Mouse (Mus musculus) midbrain, embryonic 11.5 days (tissue): ENCODE data around the gene Angptl8. TPM values are rescaled to one million over a fixed set of nuclear protein-coding genes. Genes with fewer than 3 reads are reported as not detected.

Experiments
- ATAC-seq: fragments of 200-750 bp; cut with Nextera tagmentation; 2 replicates; pipeline ENCODE4 v1.8.0; 2017; ENCODE audit warnings: moderate TSS enrichment, moderate library complexity; ENCODE audit not compliant: low FRiP score
- DNase-seq: peaks from one replicate; pipeline ENCODE4 v3.0.0; 2015; ENCODE audit warnings: low spot score; ENCODE audit errors: missing footprints
- H3K27ac ChIP-seq: fragments of 300-500 bp; sonication (generic); 2 replicates; pipeline ENCODE4 v1.5.1; 2014; ENCODE audit warnings: low read depth, low read length
- H3K27me3 ChIP-seq: fragments of 300-500 bp; sonication (generic); 2 replicates; pipeline ENCODE4 v1.6.1; 2014; ENCODE audit warnings: mild to moderate bottlenecking, low read length, moderate library complexity, mixed read lengths; ENCODE audit not compliant: control insufficient read depth, insufficient read depth
- H3K36me3 ChIP-seq: fragments of 300-500 bp; sonication (generic); 2 replicates; pipeline ENCODE4 v1.6.1; 2014; ENCODE audit warnings: mild to moderate bottlenecking, low read length, moderate library complexity, mixed read lengths; ENCODE audit not compliant: control insufficient read depth, insufficient read depth
- H3K4me1 ChIP-seq: fragments of 300-500 bp; sonication (generic); 2 replicates; pipeline ENCODE4 v1.6.1; 2014; ENCODE audit warnings: low read length; ENCODE audit not compliant: control insufficient read depth, insufficient read depth
- H3K4me2 ChIP-seq: fragments of 300-500 bp; sonication (generic); 2 replicates; pipeline ENCODE4 v1.6.1; 2014; ENCODE audit warnings: mild to moderate bottlenecking, moderate library complexity
- H3K4me3 ChIP-seq: fragments of 300-500 bp; sonication (generic); 2 replicates; pipeline ENCODE4 v1.5.1; 2014; ENCODE audit warnings: low read depth, low read length
- H3K9ac ChIP-seq: fragments of 300-500 bp; sonication (generic); 2 replicates; pipeline ENCODE4 v1.6.1; 2014; ENCODE audit warnings: low read length
- H3K9me3 ChIP-seq: fragments of 300-500 bp; sonication (generic); 2 replicates; pipeline ENCODE4 v1.6.1; 2016; ENCODE audit warnings: low read length; ENCODE audit not compliant: control insufficient read depth
- whole genome bisulfite sequencing: fragments of 180-500 bp; shearing (Covaris S2); extraction: QIAGEN DNeasy Blood & Tissue Kit; methylation state at CpG from one replicate; pipeline ENCODE4 v1.1.7; 2014; 5-methylcytosine and 5-hydroxymethylcytosine counted together
- polyA plus RNA-seq: library from polyadenylated mRNA; unstranded; fragments of >200 nt; fragmentation: Nextera tagmentation; extraction: Ambion mirVana; gene quantifications from 2 replicates; pipeline ENCODE4 v1.2.1, GENCODE M21; 2014

Angptl8 gene
- polyA plus RNA-seq, 1 experiment from 2014 or later = 0.22 TPM

- no peak for ATAC-seq
Measured at GRCm38 (mm10) chr9:21849691-21850677, 14.7 kb downstream of the Angptl8 start.

DNA sequence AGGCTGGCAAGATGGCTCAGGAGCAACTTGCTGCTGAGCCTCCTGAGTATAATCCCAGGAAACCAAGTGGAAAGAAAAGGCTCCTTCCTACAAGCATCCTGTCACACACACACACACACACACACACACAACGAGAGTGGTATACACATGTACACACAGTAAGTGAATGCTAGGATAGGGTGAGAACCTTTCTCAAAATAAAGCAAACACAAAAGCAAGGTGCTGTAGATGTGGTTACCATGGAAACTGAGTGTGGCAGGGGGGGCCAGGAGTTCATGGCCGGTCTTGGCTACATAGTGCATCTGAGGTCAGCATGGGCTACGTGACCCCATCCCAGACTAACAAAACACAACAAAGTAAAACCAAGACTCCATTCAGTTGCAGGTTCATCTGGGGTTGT, 15.8 kb downstream of the Angptl8 start:
- no peak overlapping the region for H3K9ac ChIP-seq
- ATAC-seq = no peak
- no peak for DNase-seq
- H3K36me3 ChIP-seq = no peaks in the 10 kb centered on the region
- no peak overlapping the region for H3K27ac ChIP-seq
- H3K4me2 ChIP-seq = no peak overlapping the region
- H3K27me3 ChIP-seq = peaks cover 2% of the 10 kb centered on the region; the same call in 1 of the 2 replicates
- 76% methylated on average over 3 of the region's 3 CpGs for WGBS
- no peak overlapping the region for H3K4me3 ChIP-seq
- H3K4me1 ChIP-seq = peaks cover 7% of the 10 kb centered on the region
- no peaks in the 10 kb centered on the region for H3K9me3 ChIP-seq

More at GRCm38 (mm10) chr9:21849691-21850677, 14.7 kb downstream of the Angptl8 start:
- Histone ChIP-seq H3K9ac (no peak overlapping the region), H3K4me2 (no peak overlapping the region), H3K9me3 (no peaks in the 10 kb centered on the region), H3K4me3 (no peak overlapping the region), H3K27me3 (peaks cover 2% of the 10 kb centered on the region; the same call in 1 of the 2 replicates), H3K27ac (no peak overlapping the region), H3K36me3 (no peaks in the 10 kb centered on the region), H3K4me1 (peaks cover 7% of the 10 kb centered on the region)
- DNase-seq = no peak
- 82% methylated on average over 7 of the region's 7 CpGs for WGBS

DNA sequence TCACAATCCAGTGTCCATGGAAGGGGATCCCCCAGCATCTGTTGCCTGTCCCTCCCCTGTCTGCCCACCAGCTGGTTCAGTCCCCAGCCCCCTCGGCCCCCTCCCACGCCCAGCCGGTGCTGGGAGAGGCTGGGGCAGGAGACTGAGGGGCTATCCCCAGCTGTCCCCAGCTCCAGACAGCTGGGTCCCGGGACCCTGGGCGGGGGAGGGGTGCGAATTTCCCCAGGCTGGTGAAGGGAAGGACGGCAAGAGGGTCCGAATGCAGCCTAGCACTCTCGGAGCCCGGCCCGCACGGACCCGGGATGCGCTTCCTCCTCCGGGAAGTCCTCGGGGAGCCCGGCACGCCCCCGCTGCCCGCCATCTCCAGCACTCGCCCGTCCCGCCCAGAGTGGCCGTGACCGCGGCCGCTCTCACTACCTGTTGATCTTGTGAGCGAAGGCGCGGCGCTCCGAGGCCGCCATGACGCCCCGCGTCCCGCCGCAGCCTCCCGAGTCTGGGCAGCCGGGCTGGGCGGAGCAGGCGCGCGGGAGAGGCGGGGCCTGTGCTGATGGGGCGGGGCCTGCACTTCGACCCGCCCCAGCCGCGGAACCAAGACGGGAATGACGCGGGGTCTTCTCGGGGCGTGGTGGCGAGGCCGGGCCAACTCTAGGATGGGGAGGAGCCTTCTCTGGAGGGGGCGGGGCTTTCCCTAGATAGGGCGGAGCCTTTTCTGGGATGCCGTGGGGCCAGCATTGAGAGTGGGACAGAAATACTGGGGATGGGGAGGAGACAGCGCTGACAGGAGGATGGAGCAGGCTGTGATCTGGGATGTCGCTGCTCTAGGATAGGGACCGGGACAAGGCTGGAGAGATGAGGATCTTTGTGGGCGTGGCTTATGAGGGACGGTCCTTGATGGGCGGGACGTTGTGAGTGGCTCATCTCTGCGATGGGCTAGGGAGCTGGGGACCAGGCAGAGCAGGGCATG, 17.1 kb downstream of the Angptl8 start, which contains the start of gene Dock6:
Gene Dock6, minus strand, starts transcription at position 508 of the 964 bp plus-strand sequence.
- H3K36me3 ChIP-seq = no peaks in the 10 kb centered on the region
- no peaks in the 10 kb centered on the region for H3K9me3 ChIP-seq
- under 1% methylated on average over 68 of the region's 68 CpGs for WGBS
- peak; percentile 92 for ATAC-seq
- peak within 1 kb of the TSS; percentile 77 for H3K9ac ChIP-seq
- peaks cover 7% of the 10 kb centered on the region for H3K4me1 ChIP-seq
- H3K4me2 ChIP-seq = peak within 1 kb of the TSS; percentile 73
- peak within 1 kb of the TSS; percentile 65 for H3K4me3 ChIP-seq
- H3K27me3 ChIP-seq = peaks cover 2% of the 10 kb centered on the region; the same call in 1 of the 2 replicates
- peak within 1 kb of the TSS; percentile 30; the same call in 1 of the 2 replicates for H3K27ac ChIP-seq
- peak; percentile 99 for DNase-seq

GRCm38 (mm10) chr9:21853961-21854360, 18.7 kb downstream of the Angptl8 start:
- no peaks in the 10 kb centered on the region for H3K9me3 ChIP-seq
- H3K27me3 ChIP-seq = no peaks in the 10 kb centered on the region
- no peak overlapping the region for H3K9ac ChIP-seq
- no peak for ATAC-seq
- no peak overlapping the region for H3K4me3 ChIP-seq
- 85% methylated on average over 5 of the region's 5 CpGs for WGBS
- no peak overlapping the region for H3K4me2 ChIP-seq
- no peak overlapping the region for H3K27ac ChIP-seq
- no peak for DNase-seq
- no peaks in the 10 kb centered on the region for H3K36me3 ChIP-seq
- H3K4me1 ChIP-seq = peaks cover 7% of the 10 kb centered on the region

DNA sequence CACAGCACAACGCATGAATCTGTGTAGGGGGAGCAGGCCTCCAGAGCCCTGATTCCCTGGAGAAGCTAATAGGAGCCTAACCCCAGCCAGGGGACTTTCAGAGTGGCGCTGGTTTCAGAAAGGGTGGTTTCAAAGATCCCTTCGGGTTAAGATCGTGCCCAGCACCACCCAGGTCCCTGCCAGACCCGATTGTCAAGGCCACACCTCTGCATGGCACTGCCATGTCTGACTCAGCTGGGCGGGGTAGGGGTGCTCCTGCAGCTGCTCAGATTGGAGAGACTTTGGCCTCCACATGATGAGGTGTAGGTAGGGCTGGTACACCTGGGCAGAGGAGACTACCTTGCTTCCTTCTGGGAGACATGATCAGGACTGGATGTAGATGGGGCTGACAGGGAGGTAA, 19.6 kb downstream of the Angptl8 start:
- DNase-seq (no peak), ATAC-seq (no peak)
- Histone ChIP-seq H3K27me3 (no peaks in the 10 kb centered on the region), H3K36me3 (no peaks in the 10 kb centered on the region), H3K9ac (no peak overlapping the region), H3K4me1 (peaks cover 7% of the 10 kb centered on the region), H3K27ac (no peak overlapping the region), H3K4me3 (no peak overlapping the region), H3K4me2 (no peak overlapping the region), H3K9me3 (no peaks in the 10 kb centered on the region)
- WGBS = 85% methylated on average over 6 of the region's 6 CpGs

DNA sequence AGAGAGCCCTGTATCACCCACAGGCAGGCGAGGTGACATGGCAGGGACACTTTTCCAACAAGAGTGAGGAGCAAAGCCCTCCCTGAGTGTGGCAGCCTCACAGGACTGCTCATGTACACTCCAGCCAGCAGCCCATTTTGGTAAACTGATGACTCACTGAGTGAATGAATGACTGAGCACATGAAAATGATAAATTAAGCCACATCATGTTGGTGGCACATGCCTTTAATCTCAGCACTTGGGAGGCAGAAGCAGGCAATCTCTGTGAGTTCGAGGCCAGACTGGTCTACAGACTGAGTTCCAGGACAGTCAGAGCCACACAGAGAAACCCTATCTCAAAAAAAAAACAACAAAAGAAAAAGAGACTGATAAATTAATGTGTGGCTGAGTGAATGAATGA, 22.2 kb downstream of the Angptl8 start:
- Histone ChIP-seq H3K4me2 (no peak overlapping the region), H3K27ac (no peak overlapping the region), H3K27me3 (no peaks in the 10 kb centered on the region), H3K4me3 (no peak overlapping the region), H3K4me1 (no peaks in the 10 kb centered on the region), H3K9ac (no peak overlapping the region), H3K9me3 (no peaks in the 10 kb centered on the region), H3K36me3 (no peaks in the 10 kb centered on the region)
- DNase-seq (no peak), ATAC-seq (no peak)
- WGBS = 81% methylated on average over 2 of the region's 2 CpGs

DNA sequence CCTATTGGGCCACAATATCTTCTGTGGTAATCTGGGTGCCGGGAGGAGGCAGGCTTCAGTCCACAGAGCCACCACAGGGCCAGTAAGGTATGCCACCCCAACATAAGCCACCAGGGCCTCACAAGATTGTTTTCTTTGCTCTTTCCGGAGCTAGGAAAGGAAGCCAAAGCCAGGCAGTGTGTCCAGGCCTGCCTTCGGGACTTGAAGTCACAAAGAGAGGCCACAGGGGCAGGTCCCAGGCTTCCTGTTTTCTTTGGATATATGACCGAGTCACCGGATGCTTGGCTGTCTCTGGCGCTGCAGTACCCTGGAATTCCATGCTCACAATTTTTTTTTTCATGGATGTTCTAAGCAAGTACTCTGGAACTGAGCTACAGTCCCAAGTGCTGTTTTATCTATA, 22.8 kb downstream of the Angptl8 start:
- Histone ChIP-seq H3K27ac (no peak overlapping the region), H3K36me3 (no peaks in the 10 kb centered on the region), H3K27me3 (no peaks in the 10 kb centered on the region), H3K4me1 (no peaks in the 10 kb centered on the region), H3K4me2 (no peak overlapping the region), H3K9ac (no peak overlapping the region), H3K9me3 (no peaks in the 10 kb centered on the region), H3K4me3 (no peak overlapping the region)
- WGBS = 65% methylated on average over 6 of the region's 6 CpGs
- ATAC-seq (no peak), DNase-seq (no peak)

DNA sequence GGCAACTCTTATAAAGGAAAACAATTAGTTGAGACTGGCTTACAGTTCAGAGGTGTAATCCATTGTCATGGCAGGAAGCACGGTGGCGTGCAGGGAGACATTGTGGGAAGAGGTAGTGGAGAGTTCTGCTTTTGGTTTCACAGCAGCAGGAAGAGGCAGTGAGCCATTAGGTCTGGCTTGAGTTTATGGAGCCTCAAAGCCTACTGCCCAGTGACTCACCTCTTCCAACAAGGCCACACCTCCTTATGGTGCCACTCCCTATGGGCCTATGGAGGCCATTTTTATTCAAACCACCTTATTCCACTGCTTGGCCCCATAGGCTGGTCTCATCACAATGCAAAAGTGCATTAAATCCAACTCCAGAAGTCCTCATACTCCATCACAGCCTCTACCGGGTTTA, 24.3 kb downstream of the Angptl8 start:
- DNase-seq (no peak), ATAC-seq (no peak)
- H3K9me3 ChIP-seq = no peaks in the 10 kb centered on the region
- H3K36me3 ChIP-seq = no peaks in the 10 kb centered on the region
- no peaks in the 10 kb centered on the region for H3K4me1 ChIP-seq
- no peak overlapping the region for H3K4me3 ChIP-seq
- H3K9ac ChIP-seq = no peak overlapping the region
- H3K27me3 ChIP-seq = no peaks in the 10 kb centered on the region
- H3K4me2 ChIP-seq = no peak overlapping the region
- H3K27ac ChIP-seq = no peak overlapping the region
- 91% methylated on average over 3 of the region's 3 CpGs for WGBS
